Mouse (Mus musculus) liver, postnatal 0 days (tissue): Measurements from ENCODE around the gene Ube2k.

Experiments
- CTCF ChIP-seq: sonication (generic); IDR thresholded peaks from 2 replicates; pipeline ENCODE4 v1.5.1; 2016; ENCODE audit warnings: antibody characterized with exemption, low read depth
- EP300 ChIP-seq: IDR thresholded peaks from 2 replicates; pipeline ENCODE4 v1.6.1; 2016; ENCODE audit warnings: antibody characterized with exemption, low read depth, mild to moderate bottlenecking

DNA sequence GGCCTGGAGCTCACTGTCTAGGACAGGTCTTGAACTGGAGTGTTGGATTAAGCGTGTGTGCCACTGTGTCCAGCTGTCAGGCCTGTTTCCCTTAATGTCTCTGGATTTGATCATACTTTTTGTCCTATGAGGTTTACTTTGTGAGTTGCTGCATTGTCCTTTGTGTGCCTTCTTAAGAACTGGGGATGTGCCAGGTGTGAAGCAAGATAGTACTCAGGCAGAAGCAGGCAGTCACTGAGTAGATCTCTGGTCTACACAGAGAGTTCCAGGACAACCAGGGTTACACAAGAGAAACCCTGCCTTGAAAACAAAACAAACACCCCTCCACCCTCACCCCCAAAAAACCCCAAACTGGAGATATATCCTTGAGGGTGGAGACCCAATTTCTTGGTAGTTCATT, 12.6 kb downstream of the Ube2k start:
- TF ChIP-seq CTCF (no peak), EP300 (no peak)
